Mouse (Mus musculus): ENCODE measurements around the gene Tmem102.
A peak's percentile ranks its signal among the peaks of the same experiment; 100 is the strongest.

Gene Tmem102

DNA sequence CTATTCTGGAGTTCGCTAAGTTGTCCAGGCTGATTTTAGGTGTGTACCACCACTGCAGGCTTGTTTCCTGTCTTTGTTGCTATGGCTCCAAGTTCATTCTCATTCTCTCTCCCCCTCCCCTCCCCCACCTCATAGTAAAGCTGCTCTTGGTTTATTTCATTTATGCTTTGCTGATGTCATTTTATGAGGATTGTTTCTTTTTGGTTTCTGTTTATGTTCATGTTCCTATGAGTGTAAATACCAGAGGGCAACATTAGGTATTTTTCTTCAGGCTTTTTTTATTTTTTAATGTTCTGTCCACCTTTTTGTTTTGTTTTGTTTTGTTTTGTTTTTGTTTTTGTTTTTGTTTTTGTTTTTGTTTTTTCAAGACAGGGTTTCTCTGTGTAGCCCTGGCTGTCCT lies 43.6 kb downstream of the Tmem102 start, which contains the start of gene Slc35g3:
TSS of gene Slc35g3 (minus strand) at position 101 of the 400 bp plus-strand sequence.
- no peaks in the 10 kb centered on the region for H3K27me3 ChIP-seq (ENCODE audit: control insufficient read depth, insufficient read depth, low read length, poor library complexity, severe bottlenecking)
- 0 out of 2 replicates have a peak, but pooled peaks cover 1% of the 10 kb centered on the region for H3K36me3 ChIP-seq (ENCODE audit: control insufficient read depth, insufficient read depth, low read length, poor library complexity, severe bottlenecking)
- no peak for DNase-seq (ENCODE audit: low read depth, low spot score)

DNA sequence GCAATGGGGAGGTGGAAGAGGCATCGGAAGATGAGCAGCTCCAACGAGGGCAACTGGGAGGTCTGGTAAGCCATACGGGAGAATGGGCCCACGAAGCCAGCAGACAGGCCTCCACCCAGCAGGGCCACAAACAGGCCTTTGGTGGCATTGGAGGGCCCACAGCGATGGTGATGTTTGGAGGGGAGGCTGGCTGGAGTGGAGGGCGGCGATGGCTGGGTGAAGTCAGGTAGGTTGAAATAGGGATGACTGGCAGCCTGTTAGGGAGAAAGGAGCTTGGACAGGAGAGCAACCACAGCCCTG lies 44.6 kb downstream of the Tmem102 start:
- no peak for DNase-seq (ENCODE audit: low read depth, low spot score)
- Histone ChIP-seq H3K27me3 (ENCODE audit: control insufficient read depth, insufficient read depth, low read length, poor library complexity, severe bottlenecking) (no peaks in the 10 kb centered on the region), H3K36me3 (ENCODE audit: control insufficient read depth, insufficient read depth, low read length, poor library complexity, severe bottlenecking) (0 out of 2 replicates have a peak, but pooled peaks cover 4% of the 10 kb centered on the region)

DNA sequence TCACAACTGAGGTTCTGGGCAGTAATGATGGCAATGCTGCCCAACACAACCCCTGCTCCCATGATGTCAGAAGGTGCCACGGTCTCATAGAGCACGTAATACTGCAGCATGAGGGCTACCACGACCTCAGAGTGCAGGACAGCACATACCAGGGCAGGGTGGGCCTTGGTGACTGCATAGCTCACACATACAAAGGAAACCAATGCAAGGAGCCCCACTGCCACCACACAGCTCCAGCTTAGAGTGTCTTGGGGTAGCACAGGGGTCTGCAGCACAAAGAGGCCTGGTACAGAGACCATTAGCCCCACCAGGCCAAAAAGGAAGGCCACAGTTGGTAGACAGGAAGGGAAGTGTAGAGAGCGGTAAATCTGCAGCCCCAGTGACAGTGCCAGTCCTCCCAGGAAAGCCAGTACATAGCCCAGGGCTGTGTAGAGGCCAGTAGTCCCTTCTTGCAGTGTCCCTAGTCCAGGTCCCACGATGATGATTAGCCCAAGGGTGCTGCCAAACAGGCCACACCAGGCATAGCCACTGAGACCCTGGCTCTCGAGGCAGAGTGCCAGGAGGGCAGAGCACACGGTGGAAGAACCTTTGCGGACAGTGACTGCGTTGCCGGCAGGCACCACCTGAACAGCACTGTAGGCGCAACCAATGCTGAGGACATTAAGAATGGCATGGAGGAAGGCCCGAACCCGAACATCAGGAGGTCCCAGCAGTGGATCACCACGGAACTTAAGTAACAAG lies 45.1 kb downstream of the Tmem102 start:
- H3K27me3 ChIP-seq (ENCODE audit: control insufficient read depth, insufficient read depth, low read length, poor library complexity, severe bottlenecking), result no peaks in the 10 kb centered on the region
- H3K36me3 ChIP-seq (ENCODE audit: control insufficient read depth, insufficient read depth, low read length, poor library complexity, severe bottlenecking), result 0 out of 2 replicates have a peak, but pooled peaks cover 4% of the 10 kb centered on the region
- no peak for DNase-seq (ENCODE audit: low read depth, low spot score)

DNA sequence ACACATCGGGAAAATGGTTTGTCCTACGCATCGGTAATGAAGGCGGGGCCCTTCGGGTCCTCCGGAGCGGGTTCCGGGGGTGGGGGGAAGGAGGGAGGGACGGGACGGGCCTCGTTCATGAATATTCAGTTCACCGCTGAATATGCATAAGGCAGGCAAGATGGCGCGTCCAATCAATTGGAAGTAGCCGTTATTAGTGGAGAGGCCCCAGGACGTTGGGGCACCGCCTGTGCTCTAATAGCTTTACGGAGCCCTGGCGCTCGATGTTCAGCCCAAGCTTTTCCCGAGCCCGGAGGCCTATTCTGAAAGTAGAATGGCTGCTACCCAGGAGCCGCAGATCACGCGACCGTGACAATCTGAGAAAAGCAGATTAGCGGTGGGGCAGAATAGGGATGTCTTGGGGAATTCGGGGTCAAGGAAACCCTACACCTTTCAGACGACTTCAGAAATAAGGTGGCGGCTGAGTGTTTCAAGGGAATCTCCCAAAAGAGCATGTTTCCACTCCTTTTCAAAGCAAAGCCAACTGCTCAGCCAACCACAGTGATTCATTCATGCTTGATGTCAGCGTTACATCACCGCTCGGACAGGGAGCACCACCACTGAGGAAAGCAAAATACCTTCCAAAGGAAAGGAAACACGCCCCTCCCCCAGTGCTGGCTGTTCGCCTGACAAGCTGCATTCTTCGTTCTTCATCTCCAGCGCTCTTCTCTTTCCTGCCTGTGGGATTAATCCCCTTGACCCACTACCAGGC lies 46.3 kb downstream of the Tmem102 start:
- Histone ChIP-seq H3K27me3 (ENCODE audit: control insufficient read depth, insufficient read depth, low read length, poor library complexity, severe bottlenecking) (no peaks in the 10 kb centered on the region), H3K36me3 (ENCODE audit: control insufficient read depth, insufficient read depth, low read length, poor library complexity, severe bottlenecking) (0 out of 2 replicates have a peak, but pooled peaks cover 4% of the 10 kb centered on the region)
- DNase-seq (ENCODE audit: low read depth, low spot score), result peak; percentile 94

DNA sequence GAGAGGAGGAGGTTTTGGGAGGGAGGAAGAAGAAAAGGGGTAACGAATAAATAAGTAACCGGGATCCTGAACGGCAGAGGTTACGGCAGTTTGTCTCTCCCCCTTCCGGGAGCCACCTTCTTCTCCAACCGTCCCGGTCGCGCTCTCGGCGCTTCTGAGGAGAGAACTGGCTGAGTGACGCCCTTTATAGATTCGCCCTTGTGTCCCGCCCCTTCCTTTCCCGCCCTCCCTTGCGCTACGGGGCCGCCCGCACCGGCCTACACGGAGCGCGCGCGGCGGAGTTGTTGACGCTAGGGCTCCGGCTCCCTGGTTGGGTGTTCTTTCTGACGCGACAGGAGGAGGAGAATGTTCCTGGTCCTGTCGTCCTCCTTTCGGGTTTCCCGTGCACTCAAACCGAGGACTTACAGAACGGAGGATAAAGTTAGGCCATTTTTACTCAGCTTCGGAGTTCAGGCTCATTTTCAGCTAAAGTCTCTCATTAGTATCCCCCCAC lies 46.9 kb downstream of the Tmem102 start, which contains the start of gene Polr2a:
TSS of gene Polr2a (minus strand) at position 160 of the 493 bp plus-strand sequence.
- no peaks in the 10 kb centered on the region for H3K27me3 ChIP-seq (ENCODE audit: control insufficient read depth, insufficient read depth, low read length, poor library complexity, severe bottlenecking)
- DNase-seq (ENCODE audit: low read depth, low spot score), result peak; percentile 99

DNA sequence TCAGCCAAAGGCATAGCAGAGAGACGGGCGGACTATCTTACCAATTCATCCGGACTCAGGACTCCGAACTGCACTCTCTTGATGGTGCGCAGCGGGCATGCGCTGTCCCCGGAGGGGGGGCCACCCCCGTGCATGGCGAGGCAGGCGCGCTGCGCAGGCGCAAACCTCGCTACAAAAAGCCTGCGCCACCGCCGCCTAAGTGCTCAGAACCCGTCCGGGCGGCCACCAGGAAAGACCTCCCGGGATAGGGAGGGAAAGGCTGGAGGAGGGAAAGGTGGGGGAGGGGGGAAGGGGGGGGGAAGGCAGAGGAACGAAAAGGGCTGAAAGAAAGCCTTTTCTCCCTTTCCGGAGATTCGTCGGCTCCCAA lies 47.4 kb downstream of the Tmem102 start:
- peak; percentile 97 for DNase-seq (ENCODE audit: low read depth, low spot score)
- Histone ChIP-seq H3K27me3 (ENCODE audit: control insufficient read depth, insufficient read depth, low read length, poor library complexity, severe bottlenecking) (no peaks in the 10 kb centered on the region), H3K36me3 (ENCODE audit: control insufficient read depth, insufficient read depth, low read length, poor library complexity, severe bottlenecking) (0 out of 2 replicates have a peak, but pooled peaks cover 4% of the 10 kb centered on the region)

More for the DNA sequence above, 46.9 kb downstream of the Tmem102 start, which contains the start of gene Polr2a:
- H3K36me3 ChIP-seq (ENCODE audit: control insufficient read depth, insufficient read depth, low read length, poor library complexity, severe bottlenecking), result 0 out of 2 replicates have a peak, but pooled peaks cover 4% of the 10 kb centered on the region

DNA sequence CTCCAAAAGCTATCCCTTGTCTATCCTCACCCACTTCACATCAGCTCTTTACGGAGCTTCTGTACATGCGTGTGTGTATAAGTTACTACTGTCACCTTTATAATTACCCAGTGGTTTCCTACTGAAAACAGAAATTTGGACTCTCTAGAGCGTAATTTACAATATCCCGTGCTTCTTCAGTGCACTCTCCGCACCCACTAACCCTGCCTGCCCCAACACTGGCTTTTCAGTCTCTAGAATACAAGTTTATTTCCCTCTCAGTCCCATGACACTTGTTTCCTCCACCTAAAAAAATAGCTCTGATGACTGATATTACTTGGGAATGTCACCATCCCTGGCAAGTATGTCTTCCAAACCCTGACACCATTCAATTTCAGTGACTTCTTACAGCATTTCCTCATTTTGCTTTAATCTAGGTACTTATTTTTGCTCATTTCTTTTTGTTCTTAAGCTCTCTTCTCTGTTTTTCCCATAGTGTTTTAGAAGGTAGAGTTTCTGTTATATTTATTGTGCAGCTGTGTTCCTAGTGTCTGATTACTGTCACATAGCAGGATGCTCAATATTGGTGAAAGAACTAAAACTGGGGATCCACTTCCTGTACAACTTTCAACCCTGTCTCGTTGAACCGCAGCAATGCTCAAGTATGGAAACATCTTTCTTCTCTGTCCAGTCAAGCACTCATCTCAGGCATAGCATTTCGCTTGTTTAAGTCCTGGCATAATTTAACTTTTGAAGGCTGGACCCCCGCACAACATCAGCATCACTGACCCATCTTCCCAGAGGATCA lies 47.9 kb downstream of the Tmem102 start:
- DNase-seq (ENCODE audit: low read depth, low spot score), result no peak
- Histone ChIP-seq H3K36me3 (ENCODE audit: control insufficient read depth, insufficient read depth, low read length, poor library complexity, severe bottlenecking) (0 out of 2 replicates have a peak, but pooled peaks cover 4% of the 10 kb centered on the region), H3K27me3 (ENCODE audit: control insufficient read depth, insufficient read depth, low read length, poor library complexity, severe bottlenecking) (no peaks in the 10 kb centered on the region)

DNA sequence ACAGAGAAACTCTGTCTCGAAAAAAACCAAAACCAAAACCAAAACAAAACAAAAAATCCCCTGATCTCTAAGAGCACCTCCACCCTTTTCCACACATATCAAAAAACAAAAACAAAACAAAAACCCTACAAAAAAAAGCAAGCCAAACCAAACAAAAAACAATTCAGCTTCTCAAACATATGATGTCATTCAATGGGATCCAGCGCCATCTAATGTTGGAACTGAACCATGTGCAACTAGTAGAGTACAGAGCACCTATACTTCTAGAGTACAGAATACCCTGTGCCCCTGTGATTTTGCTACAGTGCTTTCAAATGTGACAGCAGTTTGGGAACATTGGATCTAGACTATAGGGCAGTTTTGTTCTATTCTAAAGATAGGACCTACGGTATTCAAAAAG lies 50.7 kb downstream of the Tmem102 start:
- DNase-seq (ENCODE audit: low read depth, low spot score), result peak; percentile 79
- Histone ChIP-seq H3K27me3 (ENCODE audit: control insufficient read depth, insufficient read depth, low read length, poor library complexity, severe bottlenecking) (no peaks in the 10 kb centered on the region), H3K36me3 (ENCODE audit: control insufficient read depth, insufficient read depth, low read length, poor library complexity, severe bottlenecking) (0 out of 2 replicates have a peak, but pooled peaks cover 4% of the 10 kb centered on the region)

DNA sequence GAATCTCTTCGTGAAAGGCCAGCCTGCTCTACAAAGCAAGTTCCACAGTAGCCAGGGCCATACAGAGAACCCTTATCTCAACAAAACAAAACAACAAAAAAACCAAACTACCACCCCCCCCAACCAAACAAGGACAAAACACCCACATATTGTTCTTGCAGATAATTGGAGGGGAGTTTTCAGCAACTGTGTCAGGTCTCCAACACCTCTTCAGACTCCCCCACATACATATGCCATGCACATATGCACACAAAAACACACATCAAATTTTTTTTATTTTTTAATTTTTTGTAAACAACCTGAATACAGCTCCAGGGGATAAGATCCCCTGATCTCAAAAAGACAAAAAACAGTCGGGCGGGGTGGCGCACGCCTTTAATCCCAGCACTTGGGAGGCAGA lies 51.2 kb downstream of the Tmem102 start:
- Histone ChIP-seq H3K27me3 (ENCODE audit: control insufficient read depth, insufficient read depth, low read length, poor library complexity, severe bottlenecking) (no peaks in the 10 kb centered on the region), H3K36me3 (ENCODE audit: control insufficient read depth, insufficient read depth, low read length, poor library complexity, severe bottlenecking) (0 out of 2 replicates have a peak, but pooled peaks cover 4% of the 10 kb centered on the region)
- no peak for DNase-seq (ENCODE audit: low read depth, low spot score)

Measured in splenic B cell, adult 2 months (primary cell).